Mouse (Mus musculus) forebrain, embryonic 15.5 days (tissue): ENCODE measurements around the gene Prm2. TPM values are rescaled to one million over a fixed set of nuclear protein-coding genes. Genes with fewer than 3 reads are reported as not detected.

Source experiments
- ATAC-seq: fragments of 200-750 bp; cut with Nextera tagmentation; replicated peaks from 2 replicates; pipeline ENCODE4 v1.8.0; 2017; ENCODE audit warnings: mild to moderate bottlenecking, moderate TSS enrichment, moderate library complexity
- H3K27ac ChIP-seq: fragments of 300-500 bp; sonication (generic); replicated peaks from 2 replicates; pipeline ENCODE4 v1.5.1; 2015; ENCODE audit warnings: mild to moderate bottlenecking, inconsistent platforms
- H3K27me3 ChIP-seq: fragments of 300-500 bp; sonication (generic); 2 replicates; pipeline ENCODE4 v1.6.1; 2015; ENCODE audit warnings: inconsistent platforms
- H3K36me3 ChIP-seq: fragments of 300-500 bp; sonication (generic); 2 replicates; pipeline ENCODE4 v1.6.1; 2015; ENCODE audit warnings: mild to moderate bottlenecking, inconsistent platforms
- H3K4me1 ChIP-seq: fragments of 300-500 bp; sonication (generic); 2 replicates; pipeline ENCODE4 v1.6.1; 2015; ENCODE audit warnings: inconsistent platforms
- H3K4me2 ChIP-seq: fragments of 300-500 bp; sonication (generic); replicated peaks from 2 replicates; pipeline ENCODE4 v1.6.1; 2015; ENCODE audit warnings: mild to moderate bottlenecking, inconsistent platforms
- H3K4me3 ChIP-seq: fragments of 300-500 bp; sonication (generic); 2 replicates; pipeline ENCODE4 v1.5.1; 2015; ENCODE audit warnings: mild to moderate bottlenecking, inconsistent platforms
- H3K9ac ChIP-seq: fragments of 300-500 bp; sonication (generic); replicated peaks from 2 replicates; pipeline ENCODE4 v1.6.1; 2015; ENCODE audit warnings: mild to moderate bottlenecking, inconsistent platforms
- H3K9me3 ChIP-seq: fragments of 300-500 bp; sonication (generic); 2 replicates; pipeline ENCODE4 v1.6.1; 2016; ENCODE audit warnings: inconsistent platforms
- WGBS: fragments of 180-500 bp; shearing (Covaris S2); methylation state at CpG from one replicate; pipeline ENCODE4 v1.1.7; 2015; ENCODE audit warnings: mixed read lengths; 5-methylcytosine and 5-hydroxymethylcytosine counted together
- polyA plus RNA-seq: library from polyadenylated mRNA; unstranded; fragments of >200 nt; fragmentation: Nextera tagmentation; extraction: Ambion mirVana; gene quantifications from 2 replicates; pipeline ENCODE4 v1.2.1, GENCODE M21; 2015

The Prm2 gene
- polyA plus RNA-seq, 1 experiment from 2014 or later = not detected

DNA sequence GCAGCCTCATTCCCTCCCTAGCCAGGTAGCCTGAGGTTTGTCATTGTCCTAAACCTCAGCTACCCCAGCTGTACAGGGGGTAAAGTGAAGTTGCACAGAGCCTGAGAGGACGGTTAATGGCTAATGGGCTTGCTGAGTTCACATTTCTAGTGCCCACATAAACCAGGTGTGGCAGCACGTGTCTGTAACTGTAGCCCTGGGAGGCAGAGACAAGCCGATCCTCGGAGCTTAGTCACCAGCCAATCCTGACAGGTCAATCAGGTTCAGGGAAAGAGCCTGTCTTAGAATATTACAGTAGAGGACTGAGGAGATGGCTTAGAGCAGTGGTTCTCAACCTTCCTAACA lies 32.5 kb upstream of the Prm2 start:
- Histone ChIP-seq H3K27ac (no peak overlapping the region), H3K4me1 (no peaks in the 10 kb centered on the region), H3K4me2 (no peak overlapping the region), H3K9ac (no peak overlapping the region), H3K27me3 (no peaks in the 10 kb centered on the region), H3K9me3 (no peaks in the 10 kb centered on the region), H3K36me3 (no peaks in the 10 kb centered on the region), H3K4me3 (no peak overlapping the region)
- ATAC-seq = no peak
- 81% methylated on average over 4 of the region's 4 CpGs for WGBS

DNA sequence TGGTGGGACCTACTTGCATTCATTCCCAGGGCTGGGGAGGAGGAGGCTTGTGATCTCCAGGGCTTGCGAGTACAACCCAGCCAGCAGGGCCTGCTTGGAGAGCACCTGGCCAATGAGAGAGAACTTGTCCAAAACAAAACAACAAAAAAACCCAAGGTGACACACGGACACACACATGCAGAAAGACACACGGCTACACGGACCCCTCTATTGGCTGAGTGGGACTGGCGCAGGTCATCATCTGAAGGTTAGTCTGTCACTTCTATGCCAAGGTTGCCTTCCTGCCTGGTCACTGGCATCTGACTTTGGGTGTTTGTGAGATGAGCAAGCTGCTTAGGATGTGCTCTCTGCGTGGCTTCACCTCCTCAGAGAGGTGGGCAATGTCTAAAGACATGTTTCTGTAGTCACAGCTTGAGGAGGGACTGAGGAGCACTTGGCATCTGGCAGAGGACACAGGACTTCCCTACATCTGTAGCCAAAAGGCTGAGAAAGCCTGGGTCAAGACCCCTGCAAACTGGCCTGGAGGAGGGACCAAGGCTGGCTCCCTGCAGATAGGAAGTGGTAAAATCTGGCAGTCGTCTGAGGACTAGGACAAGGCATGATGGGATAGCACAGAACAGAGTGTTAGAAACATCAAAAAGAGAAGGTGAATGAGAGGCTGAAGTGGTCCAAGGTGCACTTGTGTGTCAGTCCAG lies 32.0 kb upstream of the Prm2 start:
- Histone ChIP-seq H3K36me3 (no peaks in the 10 kb centered on the region), H3K27me3 (no peaks in the 10 kb centered on the region), H3K27ac (no peak overlapping the region), H3K4me1 (no peaks in the 10 kb centered on the region), H3K4me2 (no peak overlapping the region), H3K9me3 (no peaks in the 10 kb centered on the region), H3K4me3 (no peak overlapping the region), H3K9ac (no peak overlapping the region)
- ATAC-seq = no peak
- 84% methylated on average over 7 of the region's 7 CpGs for WGBS

DNA sequence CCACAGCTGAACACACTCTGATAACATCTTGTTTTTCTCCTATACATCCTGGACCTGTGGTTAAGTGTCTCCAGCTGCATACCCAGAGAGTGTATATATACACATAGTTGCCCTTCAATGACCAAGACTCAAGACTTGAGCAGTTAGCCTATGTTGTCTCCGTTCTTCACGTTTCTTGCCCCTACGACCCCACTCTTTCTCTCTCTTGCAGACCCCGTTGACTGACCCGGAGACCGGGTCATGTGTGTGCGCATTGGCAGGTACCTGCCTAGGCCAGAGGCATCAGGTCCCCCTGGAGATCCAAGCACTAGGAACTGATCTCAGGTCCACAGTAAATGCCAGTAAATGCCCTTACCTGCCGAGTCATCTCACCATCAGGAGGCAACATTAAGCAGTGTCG lies 31.3 kb upstream of the Prm2 start:
- Histone ChIP-seq H3K36me3 (no peaks in the 10 kb centered on the region), H3K4me2 (no peak overlapping the region), H3K27ac (no peak overlapping the region), H3K27me3 (no peaks in the 10 kb centered on the region), H3K4me3 (no peak overlapping the region), H3K4me1 (no peaks in the 10 kb centered on the region), H3K9ac (no peak overlapping the region), H3K9me3 (no peaks in the 10 kb centered on the region)
- ATAC-seq = no peak
- WGBS = 95% methylated on average over 9 of the region's 9 CpGs

DNA sequence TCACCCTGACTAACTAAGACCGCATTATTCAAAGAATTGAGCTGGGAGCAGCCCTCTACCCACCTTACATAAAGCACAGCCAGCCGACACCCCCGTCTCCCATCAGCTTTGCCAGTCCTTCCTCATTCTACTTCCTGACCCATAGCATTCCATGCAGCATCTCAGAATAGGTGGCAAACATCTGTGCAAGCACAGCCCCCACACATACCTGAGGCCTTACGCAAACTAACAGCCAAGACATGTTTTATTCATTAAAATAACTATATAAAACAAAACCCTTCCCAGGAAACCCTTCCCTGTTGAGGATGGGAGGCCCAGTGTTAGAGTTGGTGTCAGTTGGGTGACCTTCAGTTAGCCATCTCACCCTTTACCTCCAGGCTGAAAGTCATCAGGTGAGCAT lies 29.9 kb upstream of the Prm2 start:
- Histone ChIP-seq H3K9ac (no peak overlapping the region), H3K27ac (no peak overlapping the region), H3K27me3 (no peaks in the 10 kb centered on the region), H3K9me3 (no peaks in the 10 kb centered on the region), H3K4me1 (no peaks in the 10 kb centered on the region), H3K36me3 (no peaks in the 10 kb centered on the region), H3K4me2 (no peak overlapping the region), H3K4me3 (no peak overlapping the region)
- ATAC-seq = no peak
- WGBS = 92% methylated on average over 4 of the region's 4 CpGs

DNA sequence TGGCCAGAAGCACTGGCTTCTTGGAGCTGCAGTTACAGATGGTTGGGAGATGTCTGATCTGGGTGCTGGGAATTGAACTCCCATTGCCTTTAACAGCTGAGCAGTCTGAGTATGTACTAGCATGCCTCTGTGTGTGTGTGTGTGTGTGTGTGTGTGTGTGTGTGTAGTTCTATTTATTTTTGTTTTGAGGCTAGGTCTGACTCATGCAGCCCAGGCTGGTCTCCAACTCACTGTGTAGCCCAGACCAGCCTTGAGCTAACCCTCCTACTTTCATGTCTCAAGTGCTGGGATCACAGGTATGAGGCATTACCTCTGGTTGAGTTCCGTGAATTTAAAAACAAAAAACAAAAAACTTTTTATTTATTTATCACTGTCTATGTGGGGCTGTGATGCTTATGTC lies 28.6 kb upstream of the Prm2 start:
- WGBS = 92% methylated on average over 1 of the region's 1 CpGs
- Histone ChIP-seq H3K27ac (no peak overlapping the region), H3K4me2 (no peak overlapping the region), H3K4me1 (no peaks in the 10 kb centered on the region), H3K36me3 (no peaks in the 10 kb centered on the region), H3K27me3 (no peaks in the 10 kb centered on the region), H3K9ac (no peak overlapping the region), H3K4me3 (no peak overlapping the region), H3K9me3 (no peaks in the 10 kb centered on the region)
- no peak for ATAC-seq

DNA sequence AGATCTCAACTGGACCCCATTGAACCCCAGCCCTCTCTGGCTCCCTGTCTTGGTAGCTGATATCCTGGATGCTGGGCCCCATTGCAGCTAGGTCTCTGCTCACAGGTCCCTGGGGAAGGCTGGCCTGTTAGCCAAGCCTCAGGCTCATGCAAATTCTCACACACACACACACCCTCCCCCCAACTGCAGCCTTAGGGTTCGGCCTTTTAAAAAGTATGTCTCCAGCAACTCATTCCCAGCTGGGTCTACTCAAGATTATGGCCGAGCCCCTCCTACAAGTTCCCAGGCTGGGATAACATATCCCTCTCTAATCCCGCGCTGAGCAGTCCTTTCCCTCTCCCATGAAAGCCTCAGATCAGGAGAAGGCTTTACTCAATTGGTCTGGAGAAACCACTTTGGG lies 25.5 kb upstream of the Prm2 start:
- no peak overlapping the region for H3K27ac ChIP-seq
- no peaks in the 10 kb centered on the region for H3K27me3 ChIP-seq
- no peaks in the 10 kb centered on the region for H3K9me3 ChIP-seq
- no peak for ATAC-seq
- 73% methylated on average over 4 of the region's 4 CpGs for WGBS
- no peak overlapping the region for H3K9ac ChIP-seq
- H3K4me2 ChIP-seq = no peak overlapping the region
- H3K36me3 ChIP-seq = no peaks in the 10 kb centered on the region
- H3K4me1 ChIP-seq = no peaks in the 10 kb centered on the region
- H3K4me3 ChIP-seq = no peak overlapping the region

DNA sequence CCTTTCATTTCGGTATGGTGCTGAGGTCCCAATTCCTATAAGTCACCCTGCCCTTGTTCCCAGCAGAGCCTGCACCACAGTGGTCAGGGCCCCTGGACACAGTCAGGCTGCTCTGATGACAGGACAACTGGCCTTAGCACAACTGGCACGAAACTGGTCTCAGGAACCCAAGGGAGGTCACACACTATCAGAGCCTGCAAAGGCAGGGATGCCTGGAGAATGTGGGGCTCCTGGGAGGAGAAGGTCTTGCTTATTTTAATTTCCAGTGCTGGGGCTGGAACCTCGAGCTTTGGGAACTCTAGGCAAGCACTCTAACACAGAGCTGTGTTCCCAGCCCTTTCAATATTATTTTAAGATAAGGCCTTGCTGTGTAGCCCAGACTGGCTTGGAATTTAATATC lies 24.0 kb upstream of the Prm2 start:
- Histone ChIP-seq H3K4me1 (no peaks in the 10 kb centered on the region), H3K27me3 (no peaks in the 10 kb centered on the region), H3K4me3 (no peak overlapping the region), H3K36me3 (no peaks in the 10 kb centered on the region), H3K9me3 (no peaks in the 10 kb centered on the region), H3K9ac (no peak overlapping the region), H3K27ac (no peak overlapping the region), H3K4me2 (no peak overlapping the region)
- 70% methylated on average over 3 of the region's 3 CpGs for WGBS
- ATAC-seq = no peak

DNA sequence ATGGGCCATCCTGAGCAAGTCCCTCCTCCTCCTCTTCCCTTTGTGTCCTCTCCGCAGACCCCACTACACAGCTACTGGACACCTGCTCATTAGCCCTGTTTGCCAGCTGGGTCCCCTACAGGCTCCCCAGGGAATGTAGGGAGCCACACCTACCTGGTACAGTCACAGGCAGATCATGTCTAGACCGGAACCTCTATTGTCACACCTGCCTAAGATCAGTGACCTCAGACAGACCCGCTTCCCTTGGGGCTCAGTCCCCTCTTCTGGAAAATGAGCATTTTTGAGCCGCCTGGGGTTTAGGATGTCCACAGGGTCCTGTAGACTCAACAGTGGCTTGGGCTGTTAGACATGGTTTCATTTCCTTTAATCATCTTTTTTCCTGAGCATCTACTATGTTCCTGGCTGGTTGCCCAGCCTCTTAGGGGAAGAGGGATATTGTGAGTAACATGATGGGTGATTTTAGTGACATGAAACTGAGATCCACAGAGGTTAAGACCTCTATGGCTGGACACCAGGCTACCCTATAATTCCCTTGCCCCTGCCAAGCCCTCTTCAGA lies 22.7 kb upstream of the Prm2 start:
- no peak for ATAC-seq
- Histone ChIP-seq H3K9ac (no peak overlapping the region), H3K4me1 (no peaks in the 10 kb centered on the region), H3K4me2 (no peak overlapping the region), H3K9me3 (no peaks in the 10 kb centered on the region), H3K27me3 (no peaks in the 10 kb centered on the region), H3K27ac (no peak overlapping the region), H3K4me3 (no peak overlapping the region), H3K36me3 (no peaks in the 10 kb centered on the region)
- WGBS = 86% methylated on average over 4 of the region's 4 CpGs

DNA sequence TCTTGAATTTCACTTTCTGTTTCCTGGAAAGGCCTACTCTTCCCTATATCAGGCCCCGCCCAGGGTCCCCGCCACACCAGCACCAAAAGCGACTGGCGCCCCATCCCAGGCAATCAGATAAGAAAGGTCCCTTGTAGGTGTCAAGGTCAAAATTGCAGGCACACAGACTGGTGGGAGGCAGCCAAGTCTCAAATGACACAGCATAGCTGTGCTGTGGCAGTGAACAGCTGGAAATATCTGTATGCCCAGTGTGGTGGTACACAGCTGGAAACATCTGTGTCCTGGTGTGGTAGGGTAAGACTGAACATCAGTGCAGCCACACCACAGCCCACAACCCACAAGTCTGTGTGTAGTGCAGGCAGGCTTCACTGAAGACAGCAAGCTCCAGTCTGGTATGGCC lies 18.9 kb upstream of the Prm2 start:
- H3K9me3 ChIP-seq = no peaks in the 10 kb centered on the region
- H3K27ac ChIP-seq = no peak overlapping the region
- H3K27me3 ChIP-seq = no peaks in the 10 kb centered on the region
- no peak overlapping the region for H3K9ac ChIP-seq
- no peak for ATAC-seq
- no peak overlapping the region for H3K4me3 ChIP-seq
- H3K4me1 ChIP-seq = no peaks in the 10 kb centered on the region
- WGBS = 96% methylated on average over 4 of the region's 4 CpGs
- no peaks in the 10 kb centered on the region for H3K36me3 ChIP-seq
- no peak overlapping the region for H3K4me2 ChIP-seq

DNA sequence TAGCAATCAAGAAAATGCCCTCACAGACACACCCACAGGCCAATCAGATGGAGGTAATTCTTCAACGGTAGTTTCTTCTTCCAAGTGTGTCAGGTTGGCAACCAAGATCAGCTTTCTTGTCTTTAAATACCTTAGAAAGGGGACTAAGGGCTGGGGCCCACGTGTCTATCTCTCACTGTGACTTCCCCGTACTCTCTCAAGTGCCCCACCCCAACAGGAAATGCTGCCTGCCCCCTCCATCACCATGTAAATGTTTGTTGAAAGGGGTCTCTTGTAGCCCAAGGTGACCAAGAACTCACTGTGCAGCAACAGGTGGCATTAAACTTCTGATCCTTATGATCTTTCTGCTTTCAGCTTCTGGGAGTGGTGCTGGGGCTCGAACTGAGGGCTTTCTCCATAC lies 17.8 kb upstream of the Prm2 start:
- 73% methylated on average over 4 of the region's 4 CpGs for WGBS
- no peak overlapping the region for H3K4me3 ChIP-seq
- ATAC-seq = no peak

DNA sequence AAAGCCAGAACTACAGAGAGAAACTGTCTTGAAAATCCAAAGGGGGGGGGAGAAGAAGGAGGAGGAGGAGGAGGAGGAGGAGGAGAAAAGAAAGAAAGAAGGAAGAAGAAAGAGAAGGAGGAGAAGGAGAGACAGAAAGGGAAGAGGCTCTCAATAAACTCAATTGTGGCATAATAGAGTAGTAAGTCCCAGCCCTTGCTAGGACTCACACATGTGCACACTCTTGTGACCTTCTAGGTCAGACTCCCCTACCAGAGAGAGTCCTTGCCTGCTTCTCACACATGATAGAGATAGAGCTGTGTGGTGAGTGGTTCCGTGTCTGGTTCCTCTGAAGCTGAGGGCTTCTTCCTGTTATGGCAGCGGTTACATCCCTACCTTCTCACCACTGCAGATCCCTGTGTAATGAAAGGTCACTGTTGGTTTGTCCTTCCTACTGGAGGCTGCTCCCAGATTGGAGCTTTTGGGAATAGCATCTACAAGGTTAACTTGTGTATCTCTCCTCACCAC lies 17.0 kb upstream of the Prm2 start, which contains the start of gene Gm11172:
TSS of gene Gm11172 (plus strand) at position 51 of the 507 bp plus-strand sequence.
- WGBS = 96% methylated on average over 2 of the region's 2 CpGs
- H3K4me2 ChIP-seq = no peak within 1 kb of the TSS
- no peak for ATAC-seq

More for the DNA sequence above, 17.8 kb upstream of the Prm2 start:
- Histone ChIP-seq H3K4me1 (no peaks in the 10 kb centered on the region), H3K9ac (no peak overlapping the region), H3K36me3 (no peaks in the 10 kb centered on the region), H3K9me3 (no peaks in the 10 kb centered on the region), H3K4me2 (no peak overlapping the region), H3K27me3 (no peaks in the 10 kb centered on the region), H3K27ac (no peak overlapping the region)

DNA sequence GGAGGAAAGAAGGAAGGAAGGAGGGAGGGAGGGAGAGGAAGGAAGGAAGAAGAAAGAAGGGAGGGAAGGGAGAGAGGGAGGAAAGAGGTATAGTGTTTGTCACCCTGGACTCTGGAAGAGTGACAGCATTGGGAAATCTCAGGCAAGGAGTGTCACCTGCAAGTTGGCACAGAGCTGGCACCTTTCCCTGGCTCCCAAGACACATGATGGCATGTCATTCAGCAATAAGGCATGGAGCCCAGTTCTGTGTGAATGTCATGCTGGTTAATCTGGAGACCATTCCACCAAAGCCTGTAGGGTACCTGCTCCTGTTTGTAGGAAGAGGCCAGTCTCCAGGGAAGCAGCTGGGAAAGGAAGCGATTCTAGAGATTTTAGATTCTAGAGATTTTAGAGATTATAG lies 14.4 kb upstream of the Prm2 start:
- H3K4me2 ChIP-seq = no peak overlapping the region
- H3K9me3 ChIP-seq = no peaks in the 10 kb centered on the region
- no peaks in the 10 kb centered on the region for H3K27me3 ChIP-seq
- H3K36me3 ChIP-seq = no peaks in the 10 kb centered on the region
- WGBS = 97% methylated on average over 1 of the region's 1 CpGs
- H3K9ac ChIP-seq = no peak overlapping the region
- no peak overlapping the region for H3K27ac ChIP-seq
- H3K4me1 ChIP-seq = no peaks in the 10 kb centered on the region
- no peak overlapping the region for H3K4me3 ChIP-seq
- ATAC-seq = no peak

More for the DNA sequence above, 17.0 kb upstream of the Prm2 start, which contains the start of gene Gm11172:
- H3K27ac ChIP-seq = no peak within 1 kb of the TSS
- H3K4me3 ChIP-seq = no peak within 1 kb of the TSS
- no peaks in the 10 kb centered on the region for H3K36me3 ChIP-seq
- H3K9me3 ChIP-seq = no peaks in the 10 kb centered on the region
- H3K27me3 ChIP-seq = no peaks in the 10 kb centered on the region
- no peak within 1 kb of the TSS for H3K9ac ChIP-seq
- no peaks in the 10 kb centered on the region for H3K4me1 ChIP-seq
